Mouse (Mus musculus) olfactory bulb, adult 2 months (tissue): ENCODE data around the gene Lrg1.

Source experiments
- CTCF ChIP-seq: fragments of 200-500 bp; IDR thresholded peaks from 2 replicates; pipeline ENCODE4 v1.5.1; 2012; ENCODE audit warnings: low read depth, mild to moderate bottlenecking, low read length, moderate library complexity; ENCODE audit not compliant: insufficient read depth
- POLR2A ChIP-seq: fragments of 200-500 bp; IDR thresholded peaks from 2 replicates; pipeline ENCODE4 v1.6.1; 2012; ENCODE audit warnings: mild to moderate bottlenecking, low read depth, low read length, moderate library complexity; ENCODE audit not compliant: insufficient read depth

- TF ChIP-seq CTCF (no peak), POLR2A (no peak)
Measured at GRCm38 (mm10) chr17:56110571-56110970, 11.2 kb downstream of the Lrg1 start.
